10 mouse cellular contexts compared by ENCODE assay signal in the genomic region with DNA sequence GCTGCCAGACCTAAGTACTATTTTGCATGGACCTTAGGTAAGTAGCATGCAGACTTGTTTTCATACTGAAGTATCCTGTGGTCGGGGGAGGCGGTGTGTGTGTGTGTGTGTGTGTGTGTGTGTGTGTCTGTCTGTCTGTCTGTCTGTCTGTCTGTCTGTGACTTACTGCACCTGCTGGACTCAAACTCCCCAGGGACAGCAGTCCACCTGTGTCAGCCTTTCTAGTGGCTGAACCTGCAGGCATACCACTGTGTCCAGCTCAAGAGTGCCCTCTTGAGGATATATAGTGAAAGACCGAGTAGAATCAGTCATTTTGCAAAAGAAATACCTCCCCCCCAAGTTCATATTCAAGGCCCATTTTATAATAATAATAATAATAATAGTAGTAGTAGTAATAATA. TPM values are rescaled to one million over a fixed set of nuclear protein-coding genes. Genes with fewer than 3 reads are reported as not detected.
DNase-seq lines count a peak whose midpoint lies in the region; ATAC-seq and TF ChIP-seq lines count a peak whose summit lies in the region.
"Had no signal": no experiment of that assay in that cellular context is flagged by ENCODE, and none has a peak within 500 bp of the region (broad histone marks: within the 10 kb centered on the region; RNA-seq: fewer than 3 reads in every experiment).

No protein-coding gene starts in this region.

- ATAC-seq in forebrain, embryonic 12.5 days (ENCODE audit: low FRiP score), result 0 out of 2 replicates have a peak, but pooled peaks have one; percentile 13
- ATAC-seq in forebrain, embryonic 11.5 days (replicated peaks; ENCODE audit: low FRiP score), result no peak
- ATAC-seq in forebrain, embryonic 14.5 days, result peak; percentile 19; the same call in 1 of the 2 replicates
- ATAC-seq in midbrain, embryonic 14.5 days (ENCODE audit: low FRiP score, low TSS enrichment), result peak; percentile 34; the same call in 1 of the 2 replicates
- no peak for ATAC-seq in monocyte, adult 5-6 weeks (replicated peaks; ENCODE audit: insufficient number of reproducible peaks, low FRiP score, low TSS enrichment, poor library complexity, severe bottlenecking)

- H3K27ac ChIP-seq in forebrain, embryonic 12.5 days, result no peak overlapping the region
- H3K27ac ChIP-seq in forebrain, embryonic 11.5 days (ENCODE audit: low read depth, low read length), result no peak overlapping the region
- no peak overlapping the region for H3K27ac ChIP-seq in bone marrow, adult 2 months (ENCODE audit: control insufficient read depth, insufficient read depth, low read depth, low read length, poor library complexity)
- H3K27ac ChIP-seq in forebrain, embryonic 14.5 days (ENCODE audit: low read depth, low read length), result no peak overlapping the region
- no peak overlapping the region for H3K27ac ChIP-seq in midbrain, embryonic 14.5 days (replicated peaks; ENCODE audit: low read depth, low read length)
- H3K27ac ChIP-seq: limb, embryonic 13.5 days; stomach, embryonic 15.5 days had no signal

- no peaks in the 10 kb centered on the region for H3K27me3 ChIP-seq in forebrain, embryonic 12.5 days
- no peaks in the 10 kb centered on the region for H3K27me3 ChIP-seq in forebrain, embryonic 11.5 days (ENCODE audit: control insufficient read depth, insufficient read depth, low read length)
- H3K27me3 ChIP-seq in forebrain, embryonic 14.5 days (replicated peaks; ENCODE audit: control insufficient read depth, insufficient read depth, low read length), result no peaks in the 10 kb centered on the region
- no peaks in the 10 kb centered on the region for H3K27me3 ChIP-seq in midbrain, embryonic 14.5 days (ENCODE audit: control insufficient read depth, insufficient read depth, low read length)
- H3K27me3 ChIP-seq: limb, embryonic 13.5 days; stomach, embryonic 15.5 days had no signal

- H3K4me3 ChIP-seq in forebrain, embryonic 12.5 days (replicated peaks), result no peak overlapping the region
- H3K4me3 ChIP-seq in forebrain, embryonic 11.5 days (ENCODE audit: low read depth, low read length), result no peak overlapping the region
- no peak overlapping the region for H3K4me3 ChIP-seq in bone marrow, adult 2 months (replicated peaks; ENCODE audit: control insufficient read depth, low read depth, low read length)
- no peak overlapping the region for H3K4me3 ChIP-seq in forebrain, embryonic 14.5 days (ENCODE audit: low read depth, low read length)
- H3K4me3 ChIP-seq in midbrain, embryonic 14.5 days (replicated peaks; ENCODE audit: low read depth, low read length), result no peak overlapping the region
- H3K4me3 ChIP-seq: limb, embryonic 13.5 days; stomach, embryonic 15.5 days had no signal

- no peak overlapping the region for H3K4me2 ChIP-seq in forebrain, embryonic 12.5 days
- H3K4me2 ChIP-seq in forebrain, embryonic 11.5 days (ENCODE audit: low read depth, low read length, severe bottlenecking), result no peak overlapping the region
- no peak overlapping the region for H3K4me2 ChIP-seq in forebrain, embryonic 14.5 days (ENCODE audit: low read length)
- no peak overlapping the region for H3K4me2 ChIP-seq in midbrain, embryonic 14.5 days (ENCODE audit: low read length)
- H3K4me2 ChIP-seq: limb, embryonic 13.5 days; stomach, embryonic 15.5 days had no signal

- peak; percentile 50; the same call in 1 of the 2 replicates for TF ChIP-seq CTCF in bone marrow, adult 2 months (IDR thresholded peaks at IDR 0.05; ENCODE audit: control insufficient read depth, insufficient read depth, low read length)

- no peak for TF ChIP-seq POLR2A in bone marrow, adult 2 months (IDR thresholded peaks at IDR 0.05; ENCODE audit: borderline replicate concordance, control insufficient read depth, low read depth, low read length)

- H3K9me3 ChIP-seq in forebrain, embryonic 12.5 days, result 0 out of 2 replicates have a peak, but pooled peaks cover 2% of the 10 kb centered on the region
- no peaks in the 10 kb centered on the region for H3K9me3 ChIP-seq in forebrain, embryonic 11.5 days (ENCODE audit: control insufficient read depth, low read length)
- H3K9me3 ChIP-seq in forebrain, embryonic 14.5 days (replicated peaks; ENCODE audit: control insufficient read depth, low read length), result no peaks in the 10 kb centered on the region
- no peaks in the 10 kb centered on the region for H3K9me3 ChIP-seq in midbrain, embryonic 14.5 days (ENCODE audit: control insufficient read depth, low read length)
- H3K9me3 ChIP-seq: limb, embryonic 13.5 days; stomach, embryonic 15.5 days had no signal

- WGBS in forebrain, embryonic 12.5 days, result 63% methylated on average over 3 of the region's 3 CpGs
- 58% methylated on average over 3 of the region's 3 CpGs for WGBS in forebrain, embryonic 11.5 days
- WGBS in bone marrow, adult 2 months, result 55% methylated on average over 3 of the region's 3 CpGs
- WGBS in forebrain, embryonic 14.5 days, result 68% methylated on average over 3 of the region's 3 CpGs
- 62% methylated on average over 3 of the region's 3 CpGs for WGBS in midbrain, embryonic 14.5 days

- peaks cover 39% of the 10 kb centered on the region for H3K36me3 ChIP-seq in forebrain, embryonic 12.5 days (replicated peaks)
- peaks cover 3% of the 10 kb centered on the region; the same call in 1 of the 2 replicates for H3K36me3 ChIP-seq in forebrain, embryonic 11.5 days (ENCODE audit: control insufficient read depth, insufficient read depth, low read length)
- H3K36me3 ChIP-seq in forebrain, embryonic 14.5 days (ENCODE audit: control insufficient read depth, insufficient read depth, low read length), result peaks cover 42% of the 10 kb centered on the region
- H3K36me3 ChIP-seq in midbrain, embryonic 14.5 days (ENCODE audit: control insufficient read depth, insufficient read depth, low read length), result peaks cover 54% of the 10 kb centered on the region

- DNase-seq in forebrain, embryonic 11.5 days (ENCODE audit: low spot score), result no peak
- DNase-seq in 3T3-L1 (ENCODE audit: low read depth, low spot score), result peak; percentile 61
- peak; percentile 71 for DNase-seq in forebrain, embryonic 14.5 days (ENCODE audit: low spot score)
- DNase-seq in kidney, postnatal 10 days, result peak; percentile 62
- peak; percentile 85 for DNase-seq in midbrain, embryonic 14.5 days

- no peak overlapping the region for H3K9ac ChIP-seq in forebrain, embryonic 12.5 days
- H3K9ac ChIP-seq in forebrain, embryonic 11.5 days (ENCODE audit: low read length), result no peak overlapping the region
- H3K9ac ChIP-seq in forebrain, embryonic 14.5 days (ENCODE audit: low read length), result no peak overlapping the region
- no peak overlapping the region for H3K9ac ChIP-seq in midbrain, embryonic 14.5 days (replicated peaks; ENCODE audit: low read length)
- H3K9ac ChIP-seq: limb, embryonic 13.5 days; stomach, embryonic 15.5 days had no signal

- no peaks in the 10 kb centered on the region for H3K4me1 ChIP-seq in forebrain, embryonic 12.5 days
- no peaks in the 10 kb centered on the region for H3K4me1 ChIP-seq in forebrain, embryonic 11.5 days (replicated peaks; ENCODE audit: control insufficient read depth, insufficient read depth, low read length)
- H3K4me1 ChIP-seq in bone marrow, adult 2 months (ENCODE audit: control insufficient read depth, insufficient read depth, low read length), result no peaks in the 10 kb centered on the region
- H3K4me1 ChIP-seq in forebrain, embryonic 14.5 days (ENCODE audit: control insufficient read depth, insufficient read depth, low read length), result no peaks in the 10 kb centered on the region
- no peaks in the 10 kb centered on the region for H3K4me1 ChIP-seq in midbrain, embryonic 14.5 days (ENCODE audit: control insufficient read depth, insufficient read depth, low read length)
- H3K4me1 ChIP-seq: stomach, embryonic 15.5 days had no signal

RNA-seq across cellular contexts. Expression of a gene that starts 26.4 kb away (rescaled TPM):
- 80.0 and 88.1 TPM in 2 replicates for polyA plus RNA-seq in forebrain, embryonic 12.5 days (2016; fragmentation: Nextera tagmentation; extraction: Ambion mirVana)
- 45.4 and 47.2 TPM in 2 replicates for polyA plus RNA-seq in forebrain, embryonic 11.5 days (2014; fragmentation: Nextera tagmentation; extraction: Ambion mirVana)
- 10.4 and 33.2 TPM in 2 replicates for polyA plus RNA-seq in bone marrow, adult 2 months (2011; ENCODE audit: insufficient read depth, insufficient read length, low replicate concordance, missing spikeins)
- 131 and 163 TPM in 2 replicates for polyA plus RNA-seq in forebrain, embryonic 14.5 days (2014; fragmentation: Nextera tagmentation; extraction: Ambion mirVana)
- polyA plus RNA-seq in midbrain, embryonic 14.5 days (2014; fragmentation: Nextera tagmentation; extraction: Ambion mirVana), result 188 and 219 TPM in 2 replicates
- 66.5 to 142 TPM (median 122 TPM) in 3 replicates for total RNA-seq in monocyte, adult 5-6 weeks (2017)

Comparison
In these comparisons a context has a peak if more than half of its experiments do, and no peak if none do; other contexts are left out.
1. ATAC-seq: peak in forebrain, embryonic 12.5 days (single experiment), forebrain, embryonic 14.5 days (single experiment) and midbrain, embryonic 14.5 days (single experiment); none in forebrain, embryonic 11.5 days (single experiment) and monocyte, adult 5-6 weeks (single experiment).